In genomic region chr4:32220129-32220491, GRCm38 (mm10) we compare ENCODE assay signal across 19 mouse cellular contexts. TPM values are rescaled to one million over a fixed set of nuclear protein-coding genes. Genes with fewer than 3 reads are reported as not detected.
DNase-seq lines count a peak whose midpoint lies in the region; ATAC-seq and TF ChIP-seq lines count a peak whose summit lies in the region.
"Had no signal": no experiment of that assay in that cellular context is flagged by ENCODE, and none has a peak within 500 bp of the region (broad histone marks: within the 10 kb centered on the region; RNA-seq: fewer than 3 reads in every experiment).

No protein-coding gene starts in this region.

- no peak for DNase-seq in kidney, adult 18-20 months
- no peak for DNase-seq in stomach, postnatal 0 days (ENCODE audit: low spot score)
- peak; percentile 39 for DNase-seq in limb, embryonic 11.5 days (ENCODE audit: low spot score)
- DNase-seq in gastrocnemius, adult 8-10 months (ENCODE audit: low spot score in 2 of 2): no peak
- DNase-seq: adrenal gland, postnatal 10 days; cerebellum, adult 9-10 months; heart, adult 11 months; kidney, adult 11 months; liver; right cerebral cortex, postnatal 14 days; thymus, adult 2 months had no signal

- H3K9me3 ChIP-seq in kidney, embryonic 14.5 days (ENCODE audit: control insufficient read depth, low read length): no peaks in the 10 kb centered on the region
- no peaks in the 10 kb centered on the region for H3K9me3 ChIP-seq in stomach, embryonic 14.5 days (ENCODE audit: control insufficient read depth, low read depth, low read length)
- H3K9me3 ChIP-seq in stomach, postnatal 0 days (ENCODE audit: control insufficient read depth, low read length): no peaks in the 10 kb centered on the region
- no peaks in the 10 kb centered on the region for H3K9me3 ChIP-seq in limb, embryonic 11.5 days (ENCODE audit: control insufficient read depth, low read length)
- H3K9me3 ChIP-seq: hindbrain, embryonic 13.5 days had no signal

- peak overlapping the region; percentile 48; the same call in 1 of the 2 replicates for H3K27ac ChIP-seq in kidney, embryonic 14.5 days (ENCODE audit: low read depth, low read length)
- H3K27ac ChIP-seq in stomach, embryonic 14.5 days (ENCODE audit: low read length): 0 out of 2 replicates have a peak overlapping the region, but pooled peaks have one; percentile 22
- H3K27ac ChIP-seq in stomach, postnatal 0 days (replicated peaks): no peak overlapping the region
- peak overlapping the region; percentile 60 for H3K27ac ChIP-seq in limb, embryonic 11.5 days (replicated peaks; ENCODE audit: low read depth, low read length)
- H3K27ac ChIP-seq: hindbrain, embryonic 13.5 days; layer of hippocampus, adult 2 months had no signal

- H3K9ac ChIP-seq in kidney, embryonic 14.5 days (ENCODE audit: low read depth, low read length): no peak overlapping the region
- H3K9ac ChIP-seq in stomach, embryonic 14.5 days (replicated peaks; ENCODE audit: low read depth, low read length): no peak overlapping the region
- H3K9ac ChIP-seq in stomach, postnatal 0 days (ENCODE audit: low read length): no peak overlapping the region
- H3K9ac ChIP-seq in limb, embryonic 11.5 days (ENCODE audit: low read length): no peak overlapping the region
- H3K9ac ChIP-seq: hindbrain, embryonic 13.5 days had no signal

- ATAC-seq in kidney, embryonic 14.5 days (ENCODE audit: low FRiP score, low TSS enrichment): no peak
- ATAC-seq in stomach, embryonic 14.5 days (ENCODE audit: insufficient number of reproducible peaks, insufficient read depth, low FRiP score, low read depth): no peak
- no peak for ATAC-seq in stomach, postnatal 0 days (ENCODE audit: low FRiP score, low TSS enrichment)
- no peak for ATAC-seq in limb, embryonic 11.5 days (ENCODE audit: insufficient number of reproducible peaks, low FRiP score, low TSS enrichment, low read depth)
- ATAC-seq in activated CD4-positive, CD25-positive, alpha-beta regulatory T cell, adult 4 months: no peak
- ATAC-seq: CD4-positive, CD25-positive, alpha-beta regulatory T cell, adult 4 months; lung, postnatal 0 days had no signal

- TF ChIP-seq EP300 in stomach, postnatal 0 days (optimal IDR thresholded peaks at IDR 0.05): no peak

- no peak overlapping the region for H3K4me3 ChIP-seq in kidney, embryonic 14.5 days (ENCODE audit: low read length)
- H3K4me3 ChIP-seq in stomach, embryonic 14.5 days (ENCODE audit: low read depth, low read length): no peak overlapping the region
- no peak overlapping the region for H3K4me3 ChIP-seq in stomach, postnatal 0 days (ENCODE audit: low read depth, low read length)
- no peak overlapping the region for H3K4me3 ChIP-seq in limb, embryonic 11.5 days (ENCODE audit: low read depth, low read length)
- H3K4me3 ChIP-seq: hindbrain, embryonic 13.5 days; layer of hippocampus, adult 2 months had no signal

- no peaks in the 10 kb centered on the region for H3K36me3 ChIP-seq in kidney, embryonic 14.5 days (ENCODE audit: control insufficient read depth, insufficient read depth, low read length)
- no peaks in the 10 kb centered on the region for H3K36me3 ChIP-seq in stomach, embryonic 14.5 days (ENCODE audit: control insufficient read depth, insufficient read depth, low read length)
- no peaks in the 10 kb centered on the region for H3K36me3 ChIP-seq in stomach, postnatal 0 days (ENCODE audit: control insufficient read depth, insufficient read depth, low read length)
- no peaks in the 10 kb centered on the region for H3K36me3 ChIP-seq in limb, embryonic 11.5 days (ENCODE audit: control insufficient read depth, insufficient read depth, low read length)
- H3K36me3 ChIP-seq: hindbrain, embryonic 13.5 days had no signal

- peaks cover 14% of the 10 kb centered on the region; the same call in 1 of the 2 replicates for H3K4me1 ChIP-seq in kidney, embryonic 14.5 days (ENCODE audit: control insufficient read depth, insufficient read depth, low read length)
- H3K4me1 ChIP-seq in stomach, embryonic 14.5 days (ENCODE audit: control insufficient read depth, insufficient read depth, low read length): 0 out of 2 replicates have a peak, but pooled peaks cover 7% of the 10 kb centered on the region
- H3K4me1 ChIP-seq in stomach, postnatal 0 days (replicated peaks; ENCODE audit: control insufficient read depth, insufficient read depth): no peaks in the 10 kb centered on the region
- H3K4me1 ChIP-seq in limb, embryonic 11.5 days (ENCODE audit: control insufficient read depth, insufficient read depth, low read length): peaks cover 12% of the 10 kb centered on the region; the same call in 1 of the 2 replicates

- no peak for TF ChIP-seq CTCF in stomach, postnatal 0 days (IDR thresholded peaks at IDR 0.05; ENCODE audit: low read depth)

- H3K4me2 ChIP-seq in kidney, embryonic 14.5 days (replicated peaks; ENCODE audit: low read depth, low read length): no peak overlapping the region; the same call in 1 of the 2 replicates
- no peak overlapping the region for H3K4me2 ChIP-seq in stomach, embryonic 14.5 days (replicated peaks; ENCODE audit: low read depth, low read length)
- H3K4me2 ChIP-seq in stomach, postnatal 0 days (replicated peaks; ENCODE audit: low read depth): no peak overlapping the region
- no peak overlapping the region; the same call in 1 of the 2 replicates for H3K4me2 ChIP-seq in limb, embryonic 11.5 days (ENCODE audit: low read depth, severe bottlenecking)
- H3K4me2 ChIP-seq: hindbrain, embryonic 13.5 days had no signal

- WGBS in kidney, embryonic 14.5 days: 44% methylated on average over 4 of the region's 4 CpGs
- WGBS in stomach, embryonic 14.5 days: 46% methylated on average over 4 of the region's 4 CpGs
- WGBS in stomach, postnatal 0 days: 58% methylated on average over 4 of the region's 4 CpGs
- 42% methylated on average over 4 of the region's 4 CpGs for WGBS in limb, embryonic 11.5 days

- H3K27me3 ChIP-seq in kidney, embryonic 14.5 days (ENCODE audit: control insufficient read depth, insufficient read depth, low read length): peaks cover 4% of the 10 kb centered on the region; the same call in 1 of the 2 replicates
- no peaks in the 10 kb centered on the region for H3K27me3 ChIP-seq in stomach, embryonic 14.5 days (ENCODE audit: control insufficient read depth, insufficient read depth, low read length)
- no peaks in the 10 kb centered on the region for H3K27me3 ChIP-seq in stomach, postnatal 0 days (ENCODE audit: control insufficient read depth, insufficient read depth, low read length)
- H3K27me3 ChIP-seq in limb, embryonic 11.5 days (ENCODE audit: control insufficient read depth, insufficient read depth, low read length): no peaks in the 10 kb centered on the region
- H3K27me3 ChIP-seq: hindbrain, embryonic 13.5 days had no signal

RNA-seq across cellular contexts. Expression of gene Bach2, which starts 18.5 kb away (rescaled TPM):
- 9.7 and 13.3 TPM in 2 replicates for polyA plus RNA-seq in kidney, embryonic 14.5 days (2014; fragmentation: Nextera tagmentation; extraction: Ambion mirVana)
- 8.4 and 10.0 TPM in 2 replicates for polyA plus RNA-seq in stomach, embryonic 14.5 days (2014; fragmentation: Nextera tagmentation; extraction: Ambion mirVana)
- polyA plus RNA-seq in stomach, postnatal 0 days (2015; fragmentation: Nextera tagmentation; extraction: Ambion mirVana): 1.9 TPM in 2 replicates
- polyA plus RNA-seq in limb, embryonic 11.5 days (2014; fragmentation: Nextera tagmentation; extraction: Ambion mirVana): 16.4 and 17.9 TPM in 2 replicates
- total RNA-seq in gastrocnemius, adult 8-10 months (2022): 1 to 10 TPM in 3 of 4 experiments, under 1 TPM in 1; 0.96 to 3.2 (median 2.4) TPM
- 10 to 100 TPM; 11.8 to 17.2 TPM for polyA plus RNA-seq in activated CD4-positive, CD25-positive, alpha-beta regulatory T cell, adult 4 months (2017; shearing (Covaris generic))
- total RNA-seq: MEL had no signal
